Mouse (Mus musculus) c-Kit-positive CD71-positive TER-119-negative erythroid progenitor cells, embryonic 14.5 days (primary cell): ENCODE data around the gene Dock2.
"Not testable (repeated sequence)": the region's sequence is repeated elsewhere in the genome, so short reads cannot be mapped to it uniquely, and the experiment has no call there.

Experiments
- DNase-seq: peaks from one replicate; pipeline ENCODE4 v3.0.0-alpha.2; 2013; ENCODE audit warnings: low read depth

The Dock2 gene

GRCm38 (mm10) chr11:34783587-34784043, at the start of gene Dock2:
TSS of gene Dock2 (minus strand) at chr11:34783892.
- DNase-seq: no peak

- DNase-seq: no peak
Measured at GRCm38 (mm10) chr11:34832678-34833077, 49.0 kb upstream of the Dock2 start.

- DNase-seq: no peak
Measured at GRCm38 (mm10) chr11:34827803-34828202, 44.1 kb upstream of the Dock2 start.

GRCm38 (mm10) chr11:34826940-34827339, 43.2 kb upstream of the Dock2 start:
- no peak for DNase-seq

- no peak for DNase-seq
Measured at GRCm38 (mm10) chr11:34824791-34825190, 41.1 kb upstream of the Dock2 start.

GRCm38 (mm10) chr11:34814767-34815166, 31.1 kb upstream of the Dock2 start:
- no peak for DNase-seq

- no peak for DNase-seq
Measured at GRCm38 (mm10) chr11:34814319-34814718, 30.6 kb upstream of the Dock2 start.

- not testable (repeated sequence) for DNase-seq
Measured at GRCm38 (mm10) chr11:34805026-34805425, 21.3 kb upstream of the Dock2 start.

GRCm38 (mm10) chr11:34798066-34798465, 14.4 kb upstream of the Dock2 start:
- DNase-seq: not testable (repeated sequence)

- no peak for DNase-seq
Measured at GRCm38 (mm10) chr11:34796097-34796496, 12.4 kb upstream of the Dock2 start.

GRCm38 (mm10) chr11:34791872-34792271, 8.2 kb upstream of the Dock2 start:
- peak; percentile 22 for DNase-seq

- no peak for DNase-seq
Measured at GRCm38 (mm10) chr11:34784864-34785263, 1.2 kb upstream of the Dock2 start.

GRCm38 (mm10) chr11:34782516-34783430, 919 bp downstream of the Dock2 start:
- DNase-seq: no peak

- DNase-seq: no peak
Measured at GRCm38 (mm10) chr11:34780786-34781185, 2.9 kb downstream of the Dock2 start.

GRCm38 (mm10) chr11:34779966-34780365, 3.7 kb downstream of the Dock2 start:
- no peak for DNase-seq

- DNase-seq: no peak
Measured at GRCm38 (mm10) chr11:34778351-34778750, 5.3 kb downstream of the Dock2 start.

GRCm38 (mm10) chr11:34777529-34777928, 6.2 kb downstream of the Dock2 start:
- DNase-seq: no peak

- no peak for DNase-seq
Measured at GRCm38 (mm10) chr11:34776054-34776453, 7.6 kb downstream of the Dock2 start.

- no peak for DNase-seq
Measured at GRCm38 (mm10) chr11:34774636-34775035, 9.1 kb downstream of the Dock2 start.

GRCm38 (mm10) chr11:34773304-34773895, 10.3 kb downstream of the Dock2 start:
- DNase-seq: no peak

- DNase-seq: no peak
Measured at GRCm38 (mm10) chr11:34771221-34771986, 12.3 kb downstream of the Dock2 start.

GRCm38 (mm10) chr11:34770666-34771065, 13.0 kb downstream of the Dock2 start:
- no peak for DNase-seq
